Mouse (Mus musculus): Measurements from ENCODE around the gene Fam84b. TPM values are rescaled to one million over a fixed set of nuclear protein-coding genes. Genes with fewer than 3 reads are reported as not detected.
A peak's percentile ranks its signal among the peaks of the same experiment; 100 is the strongest.

The Fam84b gene
- polyA plus RNA-seq, 1 experiment from 2014 or later: 5.2 TPM

- 57% methylated on average over 1 of the region's 1 CpGs for WGBS
- no peak overlapping the region for H3K27ac ChIP-seq (replicated peaks)
- H3K9me3 ChIP-seq: no peaks in the 10 kb centered on the region
- H3K4me1 ChIP-seq: peaks cover 15% of the 10 kb centered on the region
- H3K4me2 ChIP-seq: no peak overlapping the region
- no peak overlapping the region for H3K9ac ChIP-seq
- no peaks in the 10 kb centered on the region for H3K27me3 ChIP-seq (replicated peaks)
- no peaks in the 10 kb centered on the region for H3K36me3 ChIP-seq
- H3K4me3 ChIP-seq: no peak overlapping the region
- no peak for ATAC-seq (ENCODE audit: extremely low read depth, insufficient number of reproducible peaks, low FRiP score, low TSS enrichment)
Measured at GRCm38 (mm10) chr15:60826226-60826625, 27.4 kb downstream of the Fam84b start.

GRCm38 (mm10) chr15:60824751-60825227 is 28.8 kb downstream of the Fam84b start:
- peak overlapping the region; percentile 99 for H3K4me2 ChIP-seq
- under 1% methylated on average over 32 of the region's 32 CpGs for WGBS
- no peaks in the 10 kb centered on the region for H3K9me3 ChIP-seq
- peak overlapping the region; percentile 90 for H3K9ac ChIP-seq
- H3K36me3 ChIP-seq: peaks cover 8% of the 10 kb centered on the region
- H3K4me3 ChIP-seq: peak overlapping the region; percentile 74
- H3K27ac ChIP-seq (replicated peaks): peak overlapping the region; percentile 88
- ATAC-seq (ENCODE audit: extremely low read depth, insufficient number of reproducible peaks, low FRiP score, low TSS enrichment): peak; percentile 88
- peaks cover 17% of the 10 kb centered on the region for H3K4me1 ChIP-seq
- H3K27me3 ChIP-seq (replicated peaks): no peaks in the 10 kb centered on the region

- H3K27me3 ChIP-seq (replicated peaks): no peaks in the 10 kb centered on the region
- peak overlapping the region; percentile 88 for H3K27ac ChIP-seq (replicated peaks)
- peak overlapping the region; percentile 74 for H3K4me3 ChIP-seq
- peak overlapping the region; percentile 90 for H3K9ac ChIP-seq
- H3K4me2 ChIP-seq: peak overlapping the region; percentile 99
- ATAC-seq (ENCODE audit: extremely low read depth, insufficient number of reproducible peaks, low FRiP score, low TSS enrichment): 0 out of 2 replicates have a peak, but pooled peaks have one; percentile 4
- WGBS: under 1% methylated on average over 45 of the region's 45 CpGs
- peaks cover 17% of the 10 kb centered on the region for H3K4me1 ChIP-seq
- no peaks in the 10 kb centered on the region for H3K9me3 ChIP-seq
- H3K36me3 ChIP-seq: peaks cover 8% of the 10 kb centered on the region
Measured at GRCm38 (mm10) chr15:60823870-60824709, 29.5 kb downstream of the Fam84b start.

GRCm38 (mm10) chr15:60823620-60823869 is 30.0 kb downstream of the Fam84b start:
- Histone ChIP-seq H3K27ac (replicated peaks) (peak overlapping the region; percentile 75), H3K36me3 (peaks cover 13% of the 10 kb centered on the region), H3K4me3 (peak overlapping the region; percentile 74), H3K27me3 (replicated peaks) (no peaks in the 10 kb centered on the region), H3K9ac (peak overlapping the region; percentile 90), H3K4me2 (peak overlapping the region; percentile 99), H3K9me3 (no peaks in the 10 kb centered on the region), H3K4me1 (peaks cover 17% of the 10 kb centered on the region)
- 1% methylated on average over 24 of the region's 24 CpGs for WGBS
- ATAC-seq (ENCODE audit: extremely low read depth, insufficient number of reproducible peaks, low FRiP score, low TSS enrichment): no peak

- H3K9me3 ChIP-seq: no peaks in the 10 kb centered on the region
- H3K27me3 ChIP-seq (replicated peaks): no peaks in the 10 kb centered on the region
- H3K36me3 ChIP-seq: peaks cover 15% of the 10 kb centered on the region
- WGBS: under 1% methylated on average over 68 of the region's 68 CpGs
- peak overlapping the region; percentile 90 for H3K9ac ChIP-seq
- H3K4me2 ChIP-seq: peak overlapping the region; percentile 99
- H3K4me3 ChIP-seq: peak overlapping the region; percentile 74
- H3K4me1 ChIP-seq: peaks cover 17% of the 10 kb centered on the region
- ATAC-seq (ENCODE audit: extremely low read depth, insufficient number of reproducible peaks, low FRiP score, low TSS enrichment): peak; percentile 62; the same call in 1 of the 2 replicates
- peak overlapping the region; percentile 75 for H3K27ac ChIP-seq (replicated peaks)
Measured at GRCm38 (mm10) chr15:60822803-60823619, 30.6 kb downstream of the Fam84b start.

- peaks cover 17% of the 10 kb centered on the region for H3K4me1 ChIP-seq
- 10% methylated on average over 10 of the region's 10 CpGs for WGBS
Measured at GRCm38 (mm10) chr15:60822101-60822802, 31.3 kb downstream of the Fam84b start.

GRCm38 (mm10) chr15:60818500-60818899 is 35.1 kb downstream of the Fam84b start:
- WGBS: 79% methylated on average over 1 of the region's 1 CpGs
- H3K4me1 ChIP-seq: peaks cover 17% of the 10 kb centered on the region
- H3K4me2 ChIP-seq: no peak overlapping the region
- no peak overlapping the region for H3K9ac ChIP-seq
- H3K9me3 ChIP-seq: no peaks in the 10 kb centered on the region
- ATAC-seq (ENCODE audit: extremely low read depth, insufficient number of reproducible peaks, low FRiP score, low TSS enrichment): no peak
- H3K4me3 ChIP-seq: no peak overlapping the region
- peaks cover 15% of the 10 kb centered on the region for H3K36me3 ChIP-seq
- H3K27ac ChIP-seq (replicated peaks): no peak overlapping the region
- H3K27me3 ChIP-seq (replicated peaks): no peaks in the 10 kb centered on the region

More at GRCm38 (mm10) chr15:60822101-60822802, 31.3 kb downstream of the Fam84b start:
- H3K27me3 ChIP-seq (replicated peaks): no peaks in the 10 kb centered on the region
- peak overlapping the region; percentile 75 for H3K27ac ChIP-seq (replicated peaks)
- peak overlapping the region; percentile 99 for H3K4me2 ChIP-seq
- peaks cover 15% of the 10 kb centered on the region for H3K36me3 ChIP-seq
- H3K4me3 ChIP-seq: peak overlapping the region; percentile 74
- no peaks in the 10 kb centered on the region for H3K9me3 ChIP-seq
- ATAC-seq (ENCODE audit: extremely low read depth, insufficient number of reproducible peaks, low FRiP score, low TSS enrichment): no peak
- peak overlapping the region; percentile 90 for H3K9ac ChIP-seq

GRCm38 (mm10) chr15:60816478-60816877 is 37.1 kb downstream of the Fam84b start:
- Histone ChIP-seq H3K36me3 (peaks cover 15% of the 10 kb centered on the region), H3K9me3 (no peaks in the 10 kb centered on the region), H3K27ac (replicated peaks) (no peak overlapping the region), H3K4me1 (peaks cover 4% of the 10 kb centered on the region), H3K4me3 (no peak overlapping the region), H3K9ac (no peak overlapping the region), H3K27me3 (replicated peaks) (no peaks in the 10 kb centered on the region), H3K4me2 (no peak overlapping the region)
- WGBS: 70% methylated on average over 1 of the region's 1 CpGs
- no peak for ATAC-seq (ENCODE audit: extremely low read depth, insufficient number of reproducible peaks, low FRiP score, low TSS enrichment)

GRCm38 (mm10) chr15:60814542-60814941 is 39.0 kb downstream of the Fam84b start:
- Histone ChIP-seq H3K4me2 (no peak overlapping the region), H3K9me3 (no peaks in the 10 kb centered on the region), H3K9ac (no peak overlapping the region), H3K4me1 (no peaks in the 10 kb centered on the region), H3K36me3 (0 out of 2 replicates have a peak, but pooled peaks cover 7% of the 10 kb centered on the region), H3K27me3 (replicated peaks) (no peaks in the 10 kb centered on the region), H3K4me3 (no peak overlapping the region), H3K27ac (replicated peaks) (no peak overlapping the region)
- 44% methylated on average over 3 of the region's 3 CpGs for WGBS
- no peak for ATAC-seq (ENCODE audit: extremely low read depth, insufficient number of reproducible peaks, low FRiP score, low TSS enrichment)

GRCm38 (mm10) chr15:60793041-60793673 is 60.4 kb downstream of the Fam84b start:
- H3K9ac ChIP-seq: no peak overlapping the region
- H3K4me1 ChIP-seq: no peaks in the 10 kb centered on the region
- no peak overlapping the region for H3K4me2 ChIP-seq
- H3K36me3 ChIP-seq: no peaks in the 10 kb centered on the region
- no peak overlapping the region for H3K27ac ChIP-seq (replicated peaks)
- H3K4me3 ChIP-seq: no peak overlapping the region
- no peak for ATAC-seq (ENCODE audit: extremely low read depth, insufficient number of reproducible peaks, low FRiP score, low TSS enrichment)
- no peaks in the 10 kb centered on the region for H3K27me3 ChIP-seq (replicated peaks)
- no peaks in the 10 kb centered on the region for H3K9me3 ChIP-seq
